Comparison of ENCODE assay signal across 13 mouse cellular contexts in genomic region chr10:128487861-128488712, GRCm38 (mm10). TPM values are rescaled to one million over a fixed set of nuclear protein-coding genes. Genes with fewer than 3 reads are reported as not detected.
DNase-seq lines count a peak whose midpoint lies in the region; ATAC-seq and TF ChIP-seq lines count a peak whose summit lies in the region.
"Had no signal": no experiment of that assay in that cellular context is flagged by ENCODE, and none has a peak within 500 bp of the region (broad histone marks: within the 10 kb centered on the region; RNA-seq: fewer than 3 reads in every experiment).

No protein-coding gene starts in this region.

- 96% methylated on average over 22 of the region's 22 CpGs for WGBS in forebrain, embryonic 12.5 days
- WGBS in forebrain, embryonic 11.5 days = 92% methylated on average over 22 of the region's 22 CpGs
- WGBS in stomach, embryonic 14.5 days = 91% methylated on average over 22 of the region's 22 CpGs
- WGBS in forebrain, postnatal 0 days = 89% methylated on average over 22 of the region's 22 CpGs

- H3K4me3 ChIP-seq in forebrain, embryonic 12.5 days (replicated peaks) = 0 out of 2 replicates have a peak overlapping the region, but pooled peaks have one; percentile 5
- H3K4me3 ChIP-seq in forebrain, embryonic 11.5 days (ENCODE audit: low read depth, low read length) = no peak overlapping the region
- no peak overlapping the region for H3K4me3 ChIP-seq in layer of hippocampus, adult 2 months
- H3K4me3 ChIP-seq in stomach, embryonic 14.5 days (ENCODE audit: low read depth, low read length) = no peak overlapping the region
- H3K4me3 ChIP-seq in forebrain, postnatal 0 days (ENCODE audit: low read depth, low read length) = no peak overlapping the region
- H3K4me3 ChIP-seq: heart, adult 2 months; hindbrain, embryonic 10.5 days; midbrain, embryonic 15.5 days had no signal

- H3K4me2 ChIP-seq in forebrain, embryonic 12.5 days = no peak overlapping the region
- H3K4me2 ChIP-seq in forebrain, embryonic 11.5 days (ENCODE audit: low read depth, low read length, severe bottlenecking) = no peak overlapping the region
- no peak overlapping the region for H3K4me2 ChIP-seq in stomach, embryonic 14.5 days (replicated peaks; ENCODE audit: low read depth, low read length)
- no peak overlapping the region for H3K4me2 ChIP-seq in forebrain, postnatal 0 days (ENCODE audit: low read depth)
- H3K4me2 ChIP-seq: midbrain, embryonic 15.5 days had no signal

- ATAC-seq in forebrain, embryonic 12.5 days (ENCODE audit: low FRiP score) = no peak
- no peak for ATAC-seq in forebrain, embryonic 11.5 days (replicated peaks; ENCODE audit: low FRiP score)
- no peak for ATAC-seq in stomach, embryonic 14.5 days (ENCODE audit: insufficient number of reproducible peaks, insufficient read depth, low FRiP score, low read depth)
- ATAC-seq in forebrain, postnatal 0 days = no peak
- ATAC-seq: midbrain, embryonic 15.5 days had no signal

- H3K4me1 ChIP-seq in forebrain, embryonic 12.5 days = peaks cover 21% of the 10 kb centered on the region
- H3K4me1 ChIP-seq in forebrain, embryonic 11.5 days (replicated peaks; ENCODE audit: control insufficient read depth, insufficient read depth, low read length) = peaks cover 2% of the 10 kb centered on the region; the same call in 1 of the 2 replicates
- H3K4me1 ChIP-seq in stomach, embryonic 14.5 days (ENCODE audit: control insufficient read depth, insufficient read depth, low read length) = peaks cover 22% of the 10 kb centered on the region
- H3K4me1 ChIP-seq in forebrain, postnatal 0 days (ENCODE audit: insufficient read depth) = no peaks in the 10 kb centered on the region

- peaks cover 85% of the 10 kb centered on the region for H3K36me3 ChIP-seq in forebrain, embryonic 12.5 days (replicated peaks)
- peaks cover 30% of the 10 kb centered on the region for H3K36me3 ChIP-seq in forebrain, embryonic 11.5 days (ENCODE audit: control insufficient read depth, insufficient read depth, low read length)
- H3K36me3 ChIP-seq in stomach, embryonic 14.5 days (ENCODE audit: control insufficient read depth, insufficient read depth, low read length) = peaks cover 78% of the 10 kb centered on the region
- H3K36me3 ChIP-seq in forebrain, postnatal 0 days (ENCODE audit: insufficient read depth) = peaks cover 77% of the 10 kb centered on the region

- H3K9ac ChIP-seq in forebrain, embryonic 12.5 days = no peak overlapping the region
- H3K9ac ChIP-seq in forebrain, embryonic 11.5 days (ENCODE audit: low read length) = no peak overlapping the region
- H3K9ac ChIP-seq in stomach, embryonic 14.5 days (replicated peaks; ENCODE audit: low read depth, low read length) = no peak overlapping the region
- H3K9ac ChIP-seq in forebrain, postnatal 0 days = no peak overlapping the region
- H3K9ac ChIP-seq: liver, embryonic 14.5 days; midbrain, embryonic 15.5 days had no signal

- DNase-seq in forebrain, embryonic 11.5 days (ENCODE audit: low spot score) = no peak
- no peak for DNase-seq in layer of hippocampus, adult 2 months (ENCODE audit: low spot score in 2 of 2)
- no peak for DNase-seq in layer of hippocampus, adult 11-12 months (ENCODE audit: low spot score)
- peak; percentile 78 to 83 for DNase-seq in cerebellum, postnatal 10 days
- DNase-seq in spleen, postnatal 10 days (ENCODE audit: low spot score in 2 of 2) = no peak
- DNase-seq in forebrain, postnatal 0 days = no peak
- DNase-seq: heart, adult 2 months; lung, postnatal 14 days had no signal

- no peaks in the 10 kb centered on the region for H3K27me3 ChIP-seq in forebrain, embryonic 12.5 days
- H3K27me3 ChIP-seq in forebrain, embryonic 11.5 days (ENCODE audit: control insufficient read depth, insufficient read depth, low read length) = no peaks in the 10 kb centered on the region
- no peaks in the 10 kb centered on the region for H3K27me3 ChIP-seq in stomach, embryonic 14.5 days (ENCODE audit: control insufficient read depth, insufficient read depth, low read length)
- H3K27me3 ChIP-seq in forebrain, postnatal 0 days (ENCODE audit: insufficient read depth, low read length) = no peaks in the 10 kb centered on the region
- H3K27me3 ChIP-seq: midbrain, embryonic 15.5 days had no signal

- no peak for TF ChIP-seq CTCF in layer of hippocampus, adult 2 months (conservative IDR thresholded peaks at IDR 0.05)
- TF ChIP-seq CTCF in forebrain, postnatal 0 days (IDR thresholded peaks at IDR 0.05; ENCODE audit: low read depth) = no peak

- H3K9me3 ChIP-seq in forebrain, embryonic 12.5 days = no peaks in the 10 kb centered on the region
- H3K9me3 ChIP-seq in forebrain, embryonic 11.5 days (ENCODE audit: control insufficient read depth, low read length) = no peaks in the 10 kb centered on the region
- no peaks in the 10 kb centered on the region for H3K9me3 ChIP-seq in stomach, embryonic 14.5 days (ENCODE audit: control insufficient read depth, low read depth, low read length)
- H3K9me3 ChIP-seq in forebrain, postnatal 0 days (ENCODE audit: low read length) = no peaks in the 10 kb centered on the region
- H3K9me3 ChIP-seq: hindbrain, embryonic 10.5 days; midbrain, embryonic 15.5 days had no signal

- H3K27ac ChIP-seq in forebrain, embryonic 12.5 days = no peak overlapping the region
- H3K27ac ChIP-seq in forebrain, embryonic 11.5 days (ENCODE audit: low read depth, low read length) = no peak overlapping the region
- H3K27ac ChIP-seq in layer of hippocampus, adult 2 months = peak overlapping the region; percentile 96
- peak overlapping the region; percentile 55; the same call in 1 of the 2 replicates for H3K27ac ChIP-seq in stomach, embryonic 14.5 days (ENCODE audit: low read length)
- H3K27ac ChIP-seq in forebrain, postnatal 0 days (ENCODE audit: low read depth, low read length) = no peak overlapping the region
- H3K27ac ChIP-seq: heart, adult 2 months; hindbrain, embryonic 10.5 days; liver, embryonic 14.5 days; midbrain, embryonic 15.5 days had no signal

RNA-seq across cellular contexts. Expression of gene Myl6, which starts 5.9 kb away (rescaled TPM):
- 660 and 684 TPM in 2 replicates for polyA plus RNA-seq in forebrain, embryonic 12.5 days (2016; fragmentation: Nextera tagmentation; extraction: Ambion mirVana)
- 620 and 659 TPM in 2 replicates for polyA plus RNA-seq in forebrain, embryonic 11.5 days (2014; fragmentation: Nextera tagmentation; extraction: Ambion mirVana)
- total RNA-seq in layer of hippocampus, adult 2 months (2021) = 100 to 1,000 TPM; 519 to 544 TPM
- 1,824 and 1,933 TPM in 2 replicates for polyA plus RNA-seq in stomach, embryonic 14.5 days (2014; fragmentation: Nextera tagmentation; extraction: Ambion mirVana)
- total RNA-seq in forebrain, postnatal 0 days (2014; rRNA removed) = 694 and 855 TPM in 2 replicates
- polyA plus RNA-seq in forebrain, postnatal 0 days (2015; fragmentation: Nextera tagmentation; extraction: Ambion mirVana) = 844 and 972 TPM in 2 replicates

RNA-seq across cellular contexts. Expression of gene Myl6b, which starts 10.4 kb away (rescaled TPM):
- polyA plus RNA-seq in forebrain, embryonic 12.5 days (2016; fragmentation: Nextera tagmentation; extraction: Ambion mirVana) = 2.4 and 2.7 TPM in 2 replicates
- 3.0 and 3.4 TPM in 2 replicates for polyA plus RNA-seq in forebrain, embryonic 11.5 days (2014; fragmentation: Nextera tagmentation; extraction: Ambion mirVana)
- 10 to 100 TPM; 18.5 to 21.1 TPM for total RNA-seq in layer of hippocampus, adult 2 months (2021)
- polyA plus RNA-seq in stomach, embryonic 14.5 days (2014; fragmentation: Nextera tagmentation; extraction: Ambion mirVana) = 3.2 and 3.4 TPM in 2 replicates
- 23.7 and 31.4 TPM in 2 replicates for total RNA-seq in forebrain, postnatal 0 days (2014; rRNA removed)
- 4.5 and 4.8 TPM in 2 replicates for polyA plus RNA-seq in forebrain, postnatal 0 days (2015; fragmentation: Nextera tagmentation; extraction: Ambion mirVana)

RNA-seq across cellular contexts. Expression of gene Smarcc2, which starts 29.0 kb away (rescaled TPM):
- 189 and 210 TPM in 2 replicates for polyA plus RNA-seq in forebrain, embryonic 12.5 days (2016; fragmentation: Nextera tagmentation; extraction: Ambion mirVana)
- polyA plus RNA-seq in forebrain, embryonic 11.5 days (2014; fragmentation: Nextera tagmentation; extraction: Ambion mirVana) = 139 and 144 TPM in 2 replicates
- total RNA-seq in layer of hippocampus, adult 2 months (2021) = 100 to 1,000 TPM; 246 to 255 TPM
- 109 and 110 TPM in 2 replicates for polyA plus RNA-seq in stomach, embryonic 14.5 days (2014; fragmentation: Nextera tagmentation; extraction: Ambion mirVana)
- 197 and 223 TPM in 2 replicates for total RNA-seq in forebrain, postnatal 0 days (2014; rRNA removed)
- 117 and 134 TPM in 2 replicates for polyA plus RNA-seq in forebrain, postnatal 0 days (2015; fragmentation: Nextera tagmentation; extraction: Ambion mirVana)

RNA-seq across cellular contexts. Expression of gene Esyt1, which starts 37.6 kb away (rescaled TPM):
- polyA plus RNA-seq in forebrain, embryonic 12.5 days (2016; fragmentation: Nextera tagmentation; extraction: Ambion mirVana) = 11.2 and 13.8 TPM in 2 replicates
- polyA plus RNA-seq in forebrain, embryonic 11.5 days (2014; fragmentation: Nextera tagmentation; extraction: Ambion mirVana) = 15.2 and 18.1 TPM in 2 replicates
- total RNA-seq in layer of hippocampus, adult 2 months (2021) = 1 to 10 TPM; 5.5 TPM
- 25.8 and 28.9 TPM in 2 replicates for polyA plus RNA-seq in stomach, embryonic 14.5 days (2014; fragmentation: Nextera tagmentation; extraction: Ambion mirVana)
- 9.9 and 14.8 TPM in 2 replicates for total RNA-seq in forebrain, postnatal 0 days (2014; rRNA removed)
- 4.4 and 5.3 TPM in 2 replicates for polyA plus RNA-seq in forebrain, postnatal 0 days (2015; fragmentation: Nextera tagmentation; extraction: Ambion mirVana)

RNA-seq across cellular contexts. Expression of gene Zc3h10, which starts 59.5 kb away (rescaled TPM):
- 19.9 and 20.5 TPM in 2 replicates for polyA plus RNA-seq in forebrain, embryonic 12.5 days (2016; fragmentation: Nextera tagmentation; extraction: Ambion mirVana)
- polyA plus RNA-seq in forebrain, embryonic 11.5 days (2014; fragmentation: Nextera tagmentation; extraction: Ambion mirVana) = 16.3 and 17.5 TPM in 2 replicates
- 10 to 100 TPM; 12.2 to 14.3 TPM for total RNA-seq in layer of hippocampus, adult 2 months (2021)
- polyA plus RNA-seq in stomach, embryonic 14.5 days (2014; fragmentation: Nextera tagmentation; extraction: Ambion mirVana) = 8.8 and 10.7 TPM in 2 replicates
- 15.0 and 20.6 TPM in 2 replicates for total RNA-seq in forebrain, postnatal 0 days (2014; rRNA removed)
- polyA plus RNA-seq in forebrain, postnatal 0 days (2015; fragmentation: Nextera tagmentation; extraction: Ambion mirVana) = 12.7 and 12.8 TPM in 2 replicates

Comparison
In these comparisons a context has a peak if more than half of its experiments do, and no peak if none do; other contexts are left out.
1. H3K27ac ChIP-seq: peak in layer of hippocampus, adult 2 months (single experiment) and stomach, embryonic 14.5 days (single experiment); none in forebrain, embryonic 12.5 days (single experiment), forebrain, embryonic 11.5 days (single experiment) and forebrain, postnatal 0 days (single experiment).
2. DNase-seq: peak in cerebellum, postnatal 10 days (2 of 2); none in forebrain, embryonic 11.5 days (single experiment), layer of hippocampus, adult 2 months (0 of 2), layer of hippocampus, adult 11-12 months (single experiment), spleen, postnatal 10 days (0 of 2) and forebrain, postnatal 0 days (single experiment).